Mouse (Mus musculus): ENCODE data around the gene Stk4. TPM values are rescaled to one million over a fixed set of nuclear protein-coding genes. Genes with fewer than 3 reads are reported as not detected.
"Not testable (repeated sequence)": the region's sequence is repeated elsewhere in the genome, so short reads cannot be mapped to it uniquely, and the experiment has no call there.

Gene Stk4
- total and polyA plus RNA-seq, 3 experiments: 51.4 to 77.5 (median 64.4) TPM

- TF ChIP-seq NELFE (IDR thresholded peaks at IDR 0.05; ENCODE audit: low read depth, low read length) (peak; percentile 98), ETS1 (conservative IDR thresholded peaks at IDR 0.05; ENCODE audit: low read depth, low read length) (no peak), POLR2AphosphoS2 (IDR thresholded peaks at IDR 0.05; ENCODE audit: low read depth, low read length) (peak; percentile 83), MAX (IDR thresholded peaks at IDR 0.05; ENCODE audit: low read length) (peak; percentile 91), MAZ (IDR thresholded peaks at IDR 0.05; ENCODE audit: low read depth, low read length) (peak; percentile 42; the same call in 1 of the 2 replicates), MYC (IDR thresholded peaks at IDR 0.05; ENCODE audit: low read depth, low read length) (0 out of 2 replicates have a peak, but pooled peaks have one; percentile 13), MEF2A (IDR thresholded peaks at IDR 0.05; ENCODE audit: borderline replicate concordance, low read depth, low read length) (no peak), NRF1 (IDR thresholded peaks at IDR 0.05; ENCODE audit: low read depth, low read length) (peak; percentile 9; the same call in 1 of the 2 replicates), CHD1 (IDR thresholded peaks at IDR 0.05; ENCODE audit: low read depth, low read length) (no peak), JUND (conservative IDR thresholded peaks at IDR 0.05; ENCODE audit: low read depth, low read length) (no peak), RCOR1 (conservative IDR thresholded peaks at IDR 0.05; ENCODE audit: low read depth, low read length) (no peak; the same call in 1 of the 2 replicates), E2F4 (IDR thresholded peaks at IDR 0.05; ENCODE audit: insufficient replicate concordance, low read depth, low read length) (no peak), MXI1 (IDR thresholded peaks at IDR 0.05; ENCODE audit: low read depth, low read length) (peak; percentile 86), TCF12 (IDR thresholded peaks at IDR 0.05; ENCODE audit: low read depth, low read length) (peak; percentile 47; the same call in 1 of the 2 replicates)
Measured at GRCm38 (mm10) chr2:164070765-164071436, 779 bp downstream of the Stk4 start, which contains the start of gene Tomm34 (continued).

GRCm38 (mm10) chr2:164071437-164071820, 1.3 kb downstream of the Stk4 start:
- H3K4me2 ChIP-seq (ENCODE audit: insufficient read depth, low read depth, poor library complexity, severe bottlenecking); in situ Hi-C loops (cut with MboI; ENCODE audit: low pct_ligation_motif_present, low pct_unique_long_range_greater_than_20kb, low sequenced_read_pairs); H3K9ac ChIP-seq (ENCODE audit: insufficient read depth, low read depth); H3K9me3 ChIP-seq (replicated peaks; ENCODE audit: low read length); H3K27me3 ChIP-seq (replicated peaks); DNase-seq (ENCODE audit: extremely low read depth); H3K27ac ChIP-seq (ENCODE audit: insufficient read depth, low read depth); dilution Hi-C loops (cut with MboI; ENCODE audit: extremely low pct_ligation_motif_present, extremely low pct_unique_long_range_greater_than_20kb, low sequenced_read_pairs): not testable (repeated sequence)
- Histone ChIP-seq H3K36me3 (replicated peaks in 1 of 2; ENCODE audit: control insufficient read depth in 1 of 2, insufficient read depth in 1 of 2, low read length in 1 of 2) (peaks cover 7 to 34% of the 10 kb centered on the region in 2 experiments), H3K79me2 (replicated peaks; ENCODE audit: control insufficient read depth, extremely low read depth, insufficient read depth, poor library complexity, severe bottlenecking) (peaks cover 66% of the 10 kb centered on the region), H3K4me1 (ENCODE audit: control insufficient read depth in 1 of 2, insufficient read depth in 2 of 2) (peaks cover 7 to 45% of the 10 kb centered on the region in 2 experiments; a peak in 3 of 4 replicates), H3K4me3 (replicated peaks in 1 of 3; ENCODE audit: low read depth in 2 of 3, low read length in 2 of 3, poor library complexity in 1 of 3) (peak overlapping the region in 1 of 3 experiments; percentile 94)

GRCm38 (mm10) chr2:164072109-164072508, 2.0 kb downstream of the Stk4 start:
- no peak overlapping the region for H3K4me2 ChIP-seq (ENCODE audit: insufficient read depth, low read depth, poor library complexity, severe bottlenecking)
- no peak for DNase-seq (ENCODE audit: extremely low read depth)
- H3K9ac ChIP-seq (ENCODE audit: insufficient read depth, low read depth): no peak overlapping the region
- peaks cover 66% of the 10 kb centered on the region for H3K79me2 ChIP-seq (replicated peaks; ENCODE audit: control insufficient read depth, extremely low read depth, insufficient read depth, poor library complexity, severe bottlenecking)
- peaks cover 5 to 31% of the 10 kb centered on the region in 2 experiments for H3K36me3 ChIP-seq (replicated peaks in 1 of 2; ENCODE audit: control insufficient read depth in 1 of 2, insufficient read depth in 1 of 2, low read length in 1 of 2)
- TF ChIP-seq TBP (conservative IDR thresholded peaks at IDR 0.05; ENCODE audit: low read depth, low read length): no peak
- TF ChIP-seq RAD21 (IDR thresholded peaks at IDR 0.05; ENCODE audit: low read depth, low read length): no peak
- TF ChIP-seq ZMIZ1 (IDR thresholded peaks at IDR 0.05; ENCODE audit: low read depth, low read length): no peak
- TF ChIP-seq USF1 (IDR thresholded peaks at IDR 0.05; ENCODE audit: low read depth, low read length): no peak
- TF ChIP-seq NELFE (IDR thresholded peaks at IDR 0.05; ENCODE audit: low read depth, low read length): no peak
- TF ChIP-seq HCFC1 (IDR thresholded peaks at IDR 0.05; ENCODE audit: low read depth, low read length): no peak
- TF ChIP-seq CTCF (conservative IDR thresholded peaks at IDR 0.05 in 1 of 2, IDR thresholded peaks at IDR 0.05 in 1 of 2; ENCODE audit: low read depth in 2 of 2, low read length in 2 of 2): no peak
- no peak for TF ChIP-seq SIN3A (IDR thresholded peaks at IDR 0.05; ENCODE audit: low read length)
- no peak for TF ChIP-seq JUND (conservative IDR thresholded peaks at IDR 0.05; ENCODE audit: low read depth, low read length)
- no peak for TF ChIP-seq USF2 (conservative IDR thresholded peaks at IDR 0.05; ENCODE audit: low read depth, low read length)
- TF ChIP-seq MEF2A (IDR thresholded peaks at IDR 0.05; ENCODE audit: borderline replicate concordance, low read depth, low read length): no peak
- TF ChIP-seq MAFK (IDR thresholded peaks at IDR 0.05; ENCODE audit: insufficient replicate concordance, low read length): no peak
- dilution Hi-C loops (cut with MboI; ENCODE audit: extremely low pct_ligation_motif_present, extremely low pct_unique_long_range_greater_than_20kb, low sequenced_read_pairs): no loop called here
- in situ Hi-C loops (cut with MboI; ENCODE audit: low pct_ligation_motif_present, low pct_unique_long_range_greater_than_20kb, low sequenced_read_pairs): no loop called here
- no peaks in the 10 kb centered on the region for H3K27me3 ChIP-seq (replicated peaks)
- no peak overlapping the region for H3K27ac ChIP-seq (ENCODE audit: insufficient read depth, low read depth)
- no peak overlapping the region for H3K4me3 ChIP-seq (replicated peaks in 1 of 3; ENCODE audit: low read depth in 2 of 3, low read length in 2 of 3, poor library complexity in 1 of 3)
- no peaks in the 10 kb centered on the region for H3K9me3 ChIP-seq (replicated peaks; ENCODE audit: low read length)
- H3K4me1 ChIP-seq (ENCODE audit: control insufficient read depth in 1 of 2, insufficient read depth in 2 of 2): peaks cover 10 to 51% of the 10 kb centered on the region in 2 experiments
